Mouse (Mus musculus): Measurements from ENCODE around the gene Atp8b2. TPM values are rescaled to one million over a fixed set of nuclear protein-coding genes. Genes with fewer than 3 reads are reported as not detected.

The Atp8b2 gene
- polyA plus RNA-seq, 1 experiment from 2014 or later: 17.7 TPM

DNA sequence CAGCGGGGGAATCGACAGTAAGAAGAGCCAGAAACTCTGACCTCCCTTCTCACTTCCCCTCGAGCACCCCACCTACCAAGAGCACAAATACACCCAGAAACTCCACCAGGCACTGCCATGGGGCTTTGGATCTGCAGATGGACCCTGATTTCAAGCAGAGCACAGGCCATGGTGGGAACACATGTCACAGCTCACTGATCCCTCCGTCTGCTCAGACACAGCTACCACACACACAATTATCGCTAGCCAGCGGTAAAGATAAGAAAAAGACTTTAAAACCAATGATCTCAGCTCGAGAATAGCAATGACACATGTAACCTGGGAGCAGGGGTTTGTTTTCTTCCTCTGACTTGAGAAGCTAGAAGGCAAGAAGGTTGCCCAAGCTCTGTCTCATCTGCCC is 5.2 kb upstream of the Atp8b2 start:
- no peak overlapping the region for H3K4me3 ChIP-seq
- peaks cover 20% of the 10 kb centered on the region for H3K4me1 ChIP-seq
- no peaks in the 10 kb centered on the region; the same call in 1 of the 2 replicates for H3K36me3 ChIP-seq
- no peaks in the 10 kb centered on the region for H3K9me3 ChIP-seq
- DNase-seq (ENCODE audit: low spot score): no peak
- 59% methylated on average over 7 of the region's 7 CpGs for WGBS
- H3K27me3 ChIP-seq (ENCODE audit: insufficient read depth, poor library complexity, severe bottlenecking): no peaks in the 10 kb centered on the region
- H3K27ac ChIP-seq: no peak overlapping the region

DNA sequence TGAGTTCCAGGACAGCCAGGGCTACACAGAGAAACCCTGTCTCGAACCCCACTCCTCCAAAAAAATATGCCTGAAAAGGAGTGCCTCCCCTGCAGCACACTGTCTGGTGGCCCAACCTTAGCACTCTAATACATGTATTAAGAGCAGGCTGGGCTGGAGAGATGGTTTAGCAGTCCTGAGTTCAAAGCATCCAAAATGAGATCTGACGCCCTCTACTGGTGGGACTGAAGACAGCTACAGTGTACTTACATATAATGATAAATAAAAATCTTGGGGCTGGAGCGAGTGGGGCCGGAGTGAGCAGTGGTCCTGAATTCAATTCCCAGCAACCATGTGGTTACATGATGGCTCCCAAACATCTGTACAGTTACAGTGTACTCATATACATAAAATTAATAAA is 3.6 kb upstream of the Atp8b2 start:
- Histone ChIP-seq H3K27me3 (ENCODE audit: insufficient read depth, poor library complexity, severe bottlenecking) (no peaks in the 10 kb centered on the region), H3K36me3 (no peaks in the 10 kb centered on the region; the same call in 1 of the 2 replicates), H3K27ac (no peak overlapping the region), H3K9me3 (no peaks in the 10 kb centered on the region), H3K4me3 (no peak overlapping the region), H3K4me1 (peaks cover 24% of the 10 kb centered on the region)
- 72% methylated on average over 4 of the region's 4 CpGs for WGBS
- no peak for DNase-seq (ENCODE audit: low spot score)

DNA sequence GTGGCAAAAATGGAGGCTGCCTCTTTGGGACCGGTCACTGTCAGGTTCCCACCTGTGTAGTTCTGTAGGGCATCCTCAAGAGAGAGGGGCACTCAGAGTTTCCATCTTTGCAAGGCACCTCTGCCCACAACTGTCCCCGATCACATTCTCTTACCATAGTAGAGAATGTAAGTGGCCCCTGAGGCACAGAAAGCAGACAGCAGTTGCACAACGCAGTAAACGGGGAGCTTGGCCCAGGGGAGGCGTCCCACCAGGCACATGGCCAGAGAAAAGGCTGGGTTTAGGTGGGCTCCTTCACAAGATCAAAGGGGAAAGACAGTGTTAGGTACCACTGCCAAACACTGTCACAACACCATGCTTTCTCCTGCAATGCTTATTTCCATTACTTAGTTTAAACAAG is 2.7 kb upstream of the Atp8b2 start:
- Histone ChIP-seq H3K27me3 (ENCODE audit: insufficient read depth, poor library complexity, severe bottlenecking) (no peaks in the 10 kb centered on the region), H3K27ac (no peak overlapping the region), H3K36me3 (no peaks in the 10 kb centered on the region; the same call in 1 of the 2 replicates), H3K9me3 (no peaks in the 10 kb centered on the region), H3K4me1 (peaks cover 34% of the 10 kb centered on the region), H3K4me3 (no peak overlapping the region)
- 89% methylated on average over 5 of the region's 5 CpGs for WGBS
- no peak for DNase-seq (ENCODE audit: low spot score)

- no peaks in the 10 kb centered on the region for H3K9me3 ChIP-seq
- H3K4me3 ChIP-seq: no peak overlapping the region
- 86% methylated on average over 8 of the region's 8 CpGs for WGBS
- H3K27me3 ChIP-seq (ENCODE audit: insufficient read depth, poor library complexity, severe bottlenecking): no peaks in the 10 kb centered on the region
- H3K36me3 ChIP-seq: no peaks in the 10 kb centered on the region; the same call in 1 of the 2 replicates
- no peak overlapping the region for H3K27ac ChIP-seq
- DNase-seq (ENCODE audit: low spot score): no peak
- peaks cover 38% of the 10 kb centered on the region for H3K4me1 ChIP-seq
Observed at GRCm38 (mm10) chr3:89965557-89965956, 2.2 kb upstream of the Atp8b2 start.

DNA sequence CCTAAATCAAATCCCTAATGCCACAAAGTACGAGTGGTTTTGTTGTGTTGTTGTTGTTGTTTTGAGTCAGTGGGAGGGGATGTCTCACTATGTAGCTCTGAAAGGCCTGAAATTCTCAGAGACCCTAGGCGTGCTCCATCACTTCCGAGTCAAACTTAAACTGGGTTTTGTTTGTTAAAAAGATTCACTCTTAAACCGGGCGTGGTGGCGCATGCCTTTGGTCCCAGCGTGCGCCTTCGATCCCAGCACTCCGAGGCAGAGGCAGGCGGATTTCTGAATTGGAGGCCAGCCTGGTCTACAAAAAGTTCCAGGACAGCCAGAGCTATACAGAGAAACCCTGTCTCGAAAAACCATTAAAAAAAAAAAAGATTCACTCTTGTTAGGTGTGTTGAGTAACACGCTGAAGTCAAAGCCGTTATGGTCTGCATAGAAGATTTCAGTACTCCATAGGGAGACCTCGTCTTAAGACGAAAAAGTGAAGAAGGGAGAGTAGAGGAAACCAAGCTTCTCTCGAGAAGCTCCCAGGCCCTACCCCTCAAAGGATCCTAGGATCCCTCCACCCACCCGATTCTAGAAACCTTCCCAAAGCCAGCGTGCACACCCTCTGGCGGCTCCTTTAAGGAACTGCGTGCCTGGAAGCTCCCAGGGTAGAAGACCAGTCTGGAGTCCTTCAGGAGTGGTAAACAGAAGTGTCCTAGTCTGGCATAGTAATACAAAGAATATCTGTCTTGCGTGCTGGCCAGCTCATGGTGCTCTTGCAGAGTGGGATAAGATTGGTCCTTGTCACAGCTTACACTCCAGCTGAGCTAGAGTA is 825 bp upstream of the Atp8b2 start:
- 32% methylated on average over 22 of the region's 22 CpGs for WGBS
- Histone ChIP-seq H3K9me3 (no peaks in the 10 kb centered on the region), H3K27ac (peak overlapping the region; percentile 96), H3K36me3 (peaks cover 9% of the 10 kb centered on the region), H3K4me1 (peaks cover 52% of the 10 kb centered on the region), H3K4me3 (peak overlapping the region; percentile 94), H3K27me3 (ENCODE audit: insufficient read depth, poor library complexity, severe bottlenecking) (no peaks in the 10 kb centered on the region)
- no peak for DNase-seq (ENCODE audit: low spot score)

DNA sequence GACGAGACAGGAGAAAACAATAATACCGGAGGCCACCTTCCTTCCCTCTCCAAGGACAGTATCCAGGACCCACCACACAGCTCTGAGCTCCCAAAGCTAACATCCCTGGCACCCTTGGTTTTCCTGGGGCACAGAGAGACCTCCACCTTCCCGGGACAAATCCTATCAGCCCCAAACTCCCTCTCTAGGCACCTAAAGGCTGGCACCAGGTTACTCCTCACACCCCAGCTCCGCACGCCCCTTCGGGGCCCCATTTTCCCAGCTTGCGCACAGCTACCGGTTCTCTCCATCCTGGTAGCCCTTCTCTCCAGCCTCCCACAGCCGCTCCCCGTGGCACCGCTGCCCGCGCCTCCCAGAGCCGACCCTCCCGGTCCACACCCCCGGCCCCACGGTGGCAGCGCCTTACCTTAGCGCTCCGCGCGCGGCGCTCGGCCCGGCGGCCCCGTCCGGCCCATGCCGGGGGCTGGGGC is 522 bp downstream of the Atp8b2 start:
- peak overlapping the region; percentile 94 for H3K4me3 ChIP-seq
- peak overlapping the region; percentile 96 for H3K27ac ChIP-seq
- peaks cover 56% of the 10 kb centered on the region for H3K4me1 ChIP-seq
- peaks cover 23% of the 10 kb centered on the region for H3K36me3 ChIP-seq
- WGBS: under 1% methylated on average over 30 of the region's 30 CpGs
- H3K27me3 ChIP-seq (ENCODE audit: insufficient read depth, poor library complexity, severe bottlenecking): no peaks in the 10 kb centered on the region
- H3K9me3 ChIP-seq: no peaks in the 10 kb centered on the region
- DNase-seq (ENCODE audit: low spot score): no peak

DNA sequence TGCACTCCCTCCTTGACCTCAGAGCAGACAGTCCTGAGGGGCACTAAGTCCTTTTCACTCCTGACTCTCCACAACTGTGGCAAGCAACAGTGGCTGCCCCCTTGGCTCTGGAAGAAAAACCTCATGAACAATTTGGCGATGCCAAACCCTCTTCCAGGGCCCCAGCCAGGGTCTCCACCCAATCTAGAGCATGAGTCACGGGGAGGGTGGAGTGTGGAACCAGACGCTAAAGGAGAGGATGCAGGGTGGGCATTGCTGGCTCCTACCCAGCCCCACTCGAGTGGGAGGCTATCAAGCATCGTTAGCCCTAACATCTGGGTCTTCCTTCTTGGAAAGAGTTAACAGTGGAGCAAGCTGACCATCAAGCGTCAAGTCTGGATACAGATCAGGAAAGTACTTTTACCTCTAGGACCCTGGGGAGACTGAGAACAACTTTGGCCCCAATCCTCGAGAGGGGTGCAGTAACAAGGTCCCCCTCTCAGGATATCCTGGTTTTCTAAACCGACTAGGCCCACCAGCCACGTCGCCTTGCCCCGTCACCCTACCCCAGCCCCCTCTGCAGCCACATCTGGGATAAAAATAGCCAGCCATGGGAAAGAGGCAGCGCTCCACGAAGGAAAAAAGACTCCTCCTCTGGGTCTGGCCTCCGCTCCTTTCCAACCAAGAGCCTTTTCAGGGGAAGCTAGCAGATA is 1.1 kb downstream of the Atp8b2 start:
- 3% methylated on average over 14 of the region's 14 CpGs for WGBS
- Histone ChIP-seq H3K36me3 (peaks cover 29% of the 10 kb centered on the region), H3K4me1 (peaks cover 56% of the 10 kb centered on the region), H3K4me3 (peak overlapping the region; percentile 94), H3K9me3 (no peaks in the 10 kb centered on the region), H3K27me3 (ENCODE audit: insufficient read depth, poor library complexity, severe bottlenecking) (no peaks in the 10 kb centered on the region), H3K27ac (peak overlapping the region; percentile 96)
- DNase-seq (ENCODE audit: low spot score): no peak

- peaks cover 36% of the 10 kb centered on the region for H3K36me3 ChIP-seq
- WGBS: 37% methylated on average over 4 of the region's 4 CpGs
- no peak for DNase-seq (ENCODE audit: low spot score)
- peak overlapping the region; percentile 96 for H3K27ac ChIP-seq
- H3K4me3 ChIP-seq: peak overlapping the region; percentile 94
- H3K27me3 ChIP-seq (ENCODE audit: insufficient read depth, poor library complexity, severe bottlenecking): no peaks in the 10 kb centered on the region
- peaks cover 56% of the 10 kb centered on the region for H3K4me1 ChIP-seq
- no peaks in the 10 kb centered on the region for H3K9me3 ChIP-seq
Observed at GRCm38 (mm10) chr3:89961436-89961835, 1.9 kb downstream of the Atp8b2 start.

DNA sequence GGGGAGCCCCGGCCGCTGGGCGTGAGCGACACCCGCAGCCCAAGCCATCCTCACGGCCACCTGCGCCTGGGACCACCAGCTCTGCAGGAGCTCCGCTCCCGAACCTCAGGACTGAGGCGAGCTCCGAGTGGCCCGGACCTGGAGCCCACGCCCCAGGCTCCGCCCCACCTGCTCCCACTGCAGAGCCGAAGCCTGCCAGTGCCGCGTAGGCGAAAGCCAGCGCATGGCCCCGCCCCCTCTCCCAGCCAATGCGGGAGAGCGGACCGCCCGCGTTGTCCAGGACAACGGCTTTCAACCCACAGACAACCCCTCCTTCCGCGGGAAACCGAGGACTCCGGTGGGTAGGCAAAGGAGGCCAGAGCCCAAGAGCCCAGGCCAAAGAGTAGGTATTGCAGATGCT is 2.8 kb downstream of the Atp8b2 start:
- DNase-seq (ENCODE audit: low spot score): peak; percentile 94
- Histone ChIP-seq H3K4me3 (peak overlapping the region; percentile 94), H3K36me3 (peaks cover 46% of the 10 kb centered on the region), H3K27ac (peak overlapping the region; percentile 83), H3K4me1 (peaks cover 56% of the 10 kb centered on the region), H3K9me3 (no peaks in the 10 kb centered on the region), H3K27me3 (ENCODE audit: insufficient read depth, poor library complexity, severe bottlenecking) (no peaks in the 10 kb centered on the region)
- WGBS: 0% methylated on average over 30 of the region's 30 CpGs

GRCm38 (mm10) chr3:89959435-89959834 is 3.9 kb downstream of the Atp8b2 start:
- Histone ChIP-seq H3K4me1 (peaks cover 47% of the 10 kb centered on the region), H3K27me3 (ENCODE audit: insufficient read depth, poor library complexity, severe bottlenecking) (no peaks in the 10 kb centered on the region), H3K4me3 (no peak overlapping the region; the same call in 1 of the 2 replicates), H3K9me3 (no peaks in the 10 kb centered on the region), H3K27ac (no peak overlapping the region; the same call in 1 of the 2 replicates), H3K36me3 (peaks cover 55% of the 10 kb centered on the region)
- no peak for DNase-seq (ENCODE audit: low spot score)
- 71% methylated on average over 4 of the region's 4 CpGs for WGBS

DNA sequence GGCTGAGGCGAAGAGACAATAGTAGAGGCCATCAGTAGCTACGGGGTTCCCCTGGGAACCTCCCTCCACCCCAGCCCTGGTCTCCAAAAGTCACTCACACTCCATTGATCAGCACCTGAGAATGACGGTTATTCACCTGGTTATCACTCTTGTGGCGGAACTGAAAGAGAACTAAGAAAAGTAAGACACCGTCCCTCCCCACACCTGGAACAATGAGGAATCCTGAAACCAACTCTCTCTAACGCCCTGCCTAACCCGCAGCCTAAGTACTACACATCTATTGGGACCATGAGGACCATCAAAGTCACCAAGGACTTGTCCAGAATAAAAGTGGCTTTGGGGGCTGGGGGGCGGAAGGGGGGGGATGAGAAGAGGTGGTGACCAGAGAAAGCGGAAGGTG is 5.4 kb downstream of the Atp8b2 start:
- Histone ChIP-seq H3K9me3 (no peaks in the 10 kb centered on the region), H3K4me1 (peaks cover 39% of the 10 kb centered on the region), H3K4me3 (no peak overlapping the region), H3K27ac (no peak overlapping the region), H3K27me3 (ENCODE audit: insufficient read depth, poor library complexity, severe bottlenecking) (no peaks in the 10 kb centered on the region), H3K36me3 (peaks cover 70% of the 10 kb centered on the region)
- WGBS: 93% methylated on average over 9 of the region's 9 CpGs
- no peak for DNase-seq (ENCODE audit: low spot score)

GRCm38 (mm10) chr3:89956177-89956971 is 6.9 kb downstream of the Atp8b2 start:
- no peak for DNase-seq (ENCODE audit: low spot score)
- H3K9me3 ChIP-seq: no peaks in the 10 kb centered on the region
- no peak overlapping the region for H3K27ac ChIP-seq
- no peaks in the 10 kb centered on the region for H3K27me3 ChIP-seq (ENCODE audit: insufficient read depth, poor library complexity, severe bottlenecking)
- H3K4me3 ChIP-seq: no peak overlapping the region
- H3K4me1 ChIP-seq: peaks cover 29% of the 10 kb centered on the region
- WGBS: 91% methylated on average over 7 of the region's 7 CpGs
- peaks cover 85% of the 10 kb centered on the region for H3K36me3 ChIP-seq

Data from heart, embryonic 10.5 days (tissue).